Mouse (Mus musculus): ENCODE results near the gene Snrnp200.

DNA sequence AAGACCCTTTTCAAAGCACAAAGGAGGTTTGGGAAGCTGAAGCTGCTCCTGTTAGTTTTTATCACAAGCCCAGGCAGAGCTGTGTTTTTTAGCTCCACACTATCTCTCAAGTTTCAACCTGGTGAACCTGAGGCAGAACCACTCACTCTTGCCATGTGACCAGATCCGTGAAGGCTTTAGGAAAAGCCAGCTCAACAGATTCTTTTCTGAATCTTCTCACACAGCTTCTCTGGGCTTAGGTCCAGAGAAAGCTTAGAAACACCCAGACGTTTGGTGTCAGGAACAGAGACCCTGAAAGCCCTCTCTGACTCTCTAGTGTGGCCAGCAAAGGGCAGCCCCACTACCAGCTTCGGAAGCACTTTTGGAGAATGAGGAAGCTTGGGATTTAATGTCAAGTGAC lies 43.3 kb downstream of the Snrnp200 start:
- TF ChIP-seq POLR2A (IDR thresholded peaks at IDR 0.05; ENCODE audit: insufficient read length, low read depth) (no peak), MAX (IDR thresholded peaks at IDR 0.05; ENCODE audit: low read depth) (no peak), MYOD1 (IDR thresholded peaks at IDR 0.05; ENCODE audit: control insufficient read depth in 1 of 3, insufficient read length in 2 of 3, low read depth in 2 of 3) (no peak), USF1 (IDR thresholded peaks at IDR 0.05; ENCODE audit: low read depth) (no peak), POLR2AphosphoS2 (IDR thresholded peaks at IDR 0.05; ENCODE audit: insufficient read length, low read depth) (no peak), MYOG (IDR thresholded peaks at IDR 0.05; ENCODE audit: control insufficient read depth in 1 of 3, insufficient read depth in 1 of 3, insufficient read length in 2 of 3, low read depth in 2 of 3) (no peak), CEBPB (IDR thresholded peaks at IDR 0.05; ENCODE audit: insufficient read depth, poor library complexity, severe bottlenecking) (no peak)

Data from myocyte (in vitro differentiated cells).